Mouse (Mus musculus) urinary bladder, postnatal 0 days (tissue): ENCODE data around the gene Vmn1r152. TPM values are rescaled to one million over a fixed set of nuclear protein-coding genes. Genes with fewer than 3 reads are reported as not detected.

ENCODE experiments used
- polyA plus RNA-seq: library from polyadenylated mRNA; unstranded; fragments of >200 nt; fragmentation: Nextera tagmentation; extraction: Ambion mirVana; gene quantifications from 2 replicates; pipeline ENCODE4 v1.2.1, GENCODE M21; 2015

Vmn1r152 gene
- not detected in 2 replicates for polyA plus RNA-seq

GRCm38 (mm10) chr7:22522667-22523066 lies at the start of gene Vmn1r152:
TSS of gene Vmn1r152 (plus strand) at chr7:22522967.

DNA sequence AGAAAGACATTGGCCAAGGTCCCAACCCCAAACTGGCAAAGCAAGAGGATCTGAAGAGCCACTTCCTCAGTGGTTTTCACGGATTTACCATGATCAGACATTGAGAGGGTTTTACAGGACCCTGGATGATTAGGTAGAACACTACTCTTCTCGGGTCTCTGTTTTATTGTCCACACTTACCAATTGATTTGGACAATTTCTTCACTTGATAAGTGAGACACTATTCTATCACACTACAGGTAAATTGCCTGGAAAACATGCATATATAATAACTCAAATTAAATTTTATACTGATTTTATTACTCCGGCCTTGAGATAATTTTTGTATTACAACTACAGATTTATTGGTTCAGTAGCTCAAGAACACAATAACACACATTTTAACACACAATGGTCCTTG lies 23.2 kb upstream of the Vmn1r152 start, which contains the start of gene Vmn1r151:
Gene Vmn1r151 (minus strand): TSS at position 101 of the 400 bp plus-strand sequence.

DNA sequence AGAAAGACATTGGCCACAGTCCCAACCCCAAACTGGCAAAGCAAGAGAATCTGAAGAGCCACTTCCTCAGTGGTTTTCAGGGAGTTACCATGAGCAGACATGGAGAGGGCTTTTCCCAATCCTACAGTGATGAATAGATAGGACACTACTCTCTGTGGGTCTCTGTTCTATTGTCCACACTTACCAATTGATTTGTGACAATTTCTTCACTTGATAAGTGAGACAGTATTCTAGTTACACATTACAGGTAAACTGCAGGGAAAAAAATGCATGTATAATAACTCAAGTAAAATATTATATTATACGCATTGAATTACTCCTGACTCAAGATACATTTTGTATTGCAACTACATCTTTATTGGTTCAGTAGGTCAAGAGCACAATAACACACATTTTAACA lies 12.0 kb downstream of the Vmn1r152 start, which contains the start of gene Gm8677:
Gene Gm8677 (minus strand): TSS at position 101 of the 400 bp plus-strand sequence.

GRCm38 (mm10) chr7:22565243-22565642 lies 42.5 kb downstream of the Vmn1r152 start, which contains the start of gene Gm4201:
TSS of gene Gm4201 (minus strand) at chr7:22565343.

Other genes with a start within 250 kb of the Vmn1r152 start
- gene Gm4187, start 193.2 kb upstream of the Vmn1r152 start, polyA plus RNA-seq = not detected in 2 replicates
- not detected in 2 replicates for gene Gm8660, start 151.9 kb upstream of the Vmn1r152 start, polyA plus RNA-seq
- gene Vmn1r148, start 109.4 kb upstream of the Vmn1r152 start, polyA plus RNA-seq = not detected in 2 replicates
- not detected in 2 replicates for gene Vmn1r149, start 84.7 kb upstream of the Vmn1r152 start, polyA plus RNA-seq
- gene Gm10665, start 58.9 kb upstream of the Vmn1r152 start, polyA plus RNA-seq = not detected in 2 replicates
- not detected in 2 replicates for gene Vmn1r151, start 23.3 kb upstream of the Vmn1r152 start, polyA plus RNA-seq
- gene Gm8677, start 11.9 kb downstream of the Vmn1r152 start, polyA plus RNA-seq = not detected in 2 replicates
- not detected in 2 replicates for gene Gm4201, start 42.4 kb downstream of the Vmn1r152 start, polyA plus RNA-seq
- gene Gm4565, start 65.2 kb downstream of the Vmn1r152 start, polyA plus RNA-seq = not detected in 2 replicates
- not detected in 2 replicates for gene Vmn1r155, start 135.1 kb downstream of the Vmn1r152 start, polyA plus RNA-seq
- gene Gm8693, start 169.3 kb downstream of the Vmn1r152 start, polyA plus RNA-seq = not detected in 2 replicates
- gene Gm4567, start 196.7 kb downstream of the Vmn1r152 start, polyA plus RNA-seq = not detected in 2 replicates
- gene Vmn1r157, start 238.7 kb downstream of the Vmn1r152 start, polyA plus RNA-seq = not detected in 2 replicates